Comparison of ENCODE assay signal across 8 mouse cellular contexts in genomic region chr8:84946528-84947240, GRCm38 (mm10). TPM values are rescaled to one million over a fixed set of nuclear protein-coding genes. Genes with fewer than 3 reads are reported as not detected.
DNase-seq lines count a peak whose midpoint lies in the region; ATAC-seq lines count a peak whose summit lies in the region.

TSS of gene Rtbdn (plus strand) at chr8:84946991.

- no peak within 1 kb of the TSS for H3K27ac ChIP-seq in lung, embryonic 15.5 days
- no peak within 1 kb of the TSS for H3K27ac ChIP-seq in intestine, embryonic 15.5 days
- no peak within 1 kb of the TSS for H3K27ac ChIP-seq in neural tube, embryonic 12.5 days

- peak within 1 kb of the TSS; percentile 41 for H3K4me3 ChIP-seq in lung, embryonic 15.5 days
- H3K4me3 ChIP-seq in intestine, embryonic 15.5 days (replicated peaks), result peak within 1 kb of the TSS; percentile 39
- peak within 1 kb of the TSS; percentile 62 for H3K4me3 ChIP-seq in neural tube, embryonic 12.5 days

- WGBS in lung, embryonic 15.5 days, result 10% methylated on average over 17 of the region's 17 CpGs
- 14% methylated on average over 17 of the region's 17 CpGs for WGBS in intestine, embryonic 15.5 days
- WGBS in neural tube, embryonic 12.5 days, result 9% methylated on average over 17 of the region's 17 CpGs

- no peak within 1 kb of the TSS for H3K9ac ChIP-seq in lung, embryonic 15.5 days
- no peak within 1 kb of the TSS for H3K9ac ChIP-seq in intestine, embryonic 15.5 days
- H3K9ac ChIP-seq in neural tube, embryonic 12.5 days, result peak within 1 kb of the TSS; percentile 72

- H3K9me3 ChIP-seq in lung, embryonic 15.5 days, result no peaks in the 10 kb centered on the region
- H3K9me3 ChIP-seq in intestine, embryonic 15.5 days, result no peaks in the 10 kb centered on the region
- H3K9me3 ChIP-seq in neural tube, embryonic 12.5 days, result no peaks in the 10 kb centered on the region

- H3K4me1 ChIP-seq in lung, embryonic 15.5 days, result peaks cover 22% of the 10 kb centered on the region
- H3K4me1 ChIP-seq in intestine, embryonic 15.5 days (replicated peaks), result peaks cover 21% of the 10 kb centered on the region
- peaks cover 17% of the 10 kb centered on the region; the same call in 1 of the 2 replicates for H3K4me1 ChIP-seq in neural tube, embryonic 12.5 days

- DNase-seq in lung, postnatal 25 days (ENCODE audit: low spot score), result no peak
- DNase-seq in cerebellum, postnatal 25 days, result peak; percentile 76 to 84
- DNase-seq in ovary, postnatal 36 days (ENCODE audit: low spot score), result no peak
- DNase-seq in adrenal gland, adult 18-20 months (ENCODE audit: low spot score in 2 of 2), result no peak
- no peak for DNase-seq in lung, adult 18-20 months

- peak; percentile 45; the same call in 1 of the 2 replicates for ATAC-seq in lung, embryonic 15.5 days (ENCODE audit: borderline replicate concordance, extremely low read depth, low FRiP score, low TSS enrichment)
- ATAC-seq in intestine, embryonic 15.5 days, result 0 out of 2 replicates have a peak, but pooled peaks have one; percentile 26
- ATAC-seq in neural tube, embryonic 12.5 days (ENCODE audit: low FRiP score, low read depth), result no peak

- peaks cover 86% of the 10 kb centered on the region for H3K27me3 ChIP-seq in lung, embryonic 15.5 days
- peaks cover 65% of the 10 kb centered on the region for H3K27me3 ChIP-seq in intestine, embryonic 15.5 days (replicated peaks)
- H3K27me3 ChIP-seq in neural tube, embryonic 12.5 days (replicated peaks), result peaks cover 76% of the 10 kb centered on the region

- no peaks in the 10 kb centered on the region for H3K36me3 ChIP-seq in lung, embryonic 15.5 days
- no peaks in the 10 kb centered on the region for H3K36me3 ChIP-seq in intestine, embryonic 15.5 days
- H3K36me3 ChIP-seq in neural tube, embryonic 12.5 days, result no peaks in the 10 kb centered on the region

- H3K4me2 ChIP-seq in lung, embryonic 15.5 days, result peak within 1 kb of the TSS; percentile 78
- peak within 1 kb of the TSS; percentile 74 for H3K4me2 ChIP-seq in intestine, embryonic 15.5 days (replicated peaks)
- peak within 1 kb of the TSS; percentile 94 for H3K4me2 ChIP-seq in neural tube, embryonic 12.5 days (replicated peaks)

RNA-seq across cellular contexts. Expression of gene Rtbdn, which starts in this region (rescaled TPM):
- 0.12 and 0.13 TPM in 2 replicates for polyA plus RNA-seq in lung, embryonic 15.5 days (2015; fragmentation: Nextera tagmentation; extraction: Ambion mirVana)
- 0.31 and 0.51 TPM in 2 replicates for polyA plus RNA-seq in intestine, embryonic 15.5 days (2015; fragmentation: Nextera tagmentation; extraction: Ambion mirVana)
- polyA plus RNA-seq in neural tube, embryonic 12.5 days (2016; fragmentation: Nextera tagmentation; extraction: Ambion mirVana), result 0.93 and 1.1 TPM in 2 replicates
- total RNA-seq in adrenal gland, adult 18-20 months (2021), result under 1 TPM in 1 of 2 experiments, not detected in 1; 0.16 TPM

Comparison
In these comparisons a context has a peak if more than half of its experiments do, and no peak if none do; other contexts are left out.
1. Peak in ATAC-seq, H3K4me3 ChIP-seq and H3K4me2 ChIP-seq in lung, embryonic 15.5 days; RNA of the gene not detected or under 1 TPM.
2. Peak in ATAC-seq, H3K4me3 ChIP-seq and H3K4me2 ChIP-seq in intestine, embryonic 15.5 days; RNA of the gene not detected or under 1 TPM.
3. DNase-seq: peak in cerebellum, postnatal 25 days (2 of 2); none in lung, postnatal 25 days (single experiment), ovary, postnatal 36 days (single experiment), adrenal gland, adult 18-20 months (0 of 2) and lung, adult 18-20 months (0 of 2).
4. Peak in every context shown above with its lines, with median percentiles within 50 percentile points of each other: H3K4me2 ChIP-seq and H3K4me3 ChIP-seq.